Mouse (Mus musculus): ENCODE data around the gene Ensa.

DNA sequence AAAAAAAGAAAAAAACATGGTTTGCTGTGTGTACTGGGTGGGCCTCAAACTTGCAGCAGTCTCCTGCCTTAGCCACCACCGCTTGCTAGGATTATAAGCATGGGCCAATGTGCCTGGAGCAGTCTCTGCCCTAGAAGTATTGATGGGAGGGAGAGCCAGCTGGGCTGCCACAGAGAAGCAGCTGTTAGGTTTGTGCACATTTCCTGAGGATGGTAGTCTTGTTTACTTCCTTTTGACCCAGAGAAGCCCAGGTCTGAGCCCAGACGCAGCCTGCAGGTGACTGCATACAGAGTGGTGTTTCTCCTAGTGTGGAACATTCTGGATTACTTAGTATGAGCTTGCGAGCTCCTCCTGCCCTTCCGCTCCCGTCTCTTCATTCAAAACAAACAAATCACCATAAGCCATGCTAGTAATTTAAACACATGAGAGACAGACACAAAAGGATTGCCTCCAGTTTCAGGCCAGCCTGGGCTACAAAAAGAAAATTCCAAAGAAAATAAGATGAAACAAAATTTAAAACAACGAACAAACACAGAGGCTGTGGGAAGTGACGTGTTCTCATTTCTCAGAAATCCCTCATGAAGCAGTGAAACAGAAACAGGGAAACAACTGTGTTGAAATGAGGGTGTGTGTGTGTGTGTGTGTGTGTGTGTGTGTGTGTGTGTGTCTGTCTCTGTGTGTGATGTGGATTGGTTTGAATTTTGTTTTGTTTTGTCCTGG, 44.0 kb downstream of the Ensa start:
- TF ChIP-seq GATA2 (IDR thresholded peaks at IDR 0.05; ENCODE audit: borderline replicate concordance, low read depth, low read length) (no peak), CTCF (IDR thresholded peaks at IDR 0.05; ENCODE audit: low read depth, low read length) (no peak)
